Comparison of ENCODE assay signal across 8 mouse cellular contexts in genomic region chr1:131657945-131658354, GRCm38 (mm10). TPM values are rescaled to one million over a fixed set of nuclear protein-coding genes. Genes with fewer than 3 reads are reported as not detected.
DNase-seq lines count a peak whose midpoint lies in the region; ATAC-seq and TF ChIP-seq lines count a peak whose summit lies in the region.

No protein-coding gene starts in this region.

- peak; percentile 95 for TF ChIP-seq CTCF in ES-Bruce4 (IDR thresholded peaks at IDR 0.05; ENCODE audit: low read depth, low read length)
- TF ChIP-seq CTCF in lung, adult 2 months (IDR thresholded peaks at IDR 0.05; ENCODE audit: insufficient read depth, low read length) = peak; percentile 93

- peak; percentile 85 for DNase-seq in cerebellum, adult 11 months
- peak; percentile 74 for DNase-seq in heart, postnatal 25 days (ENCODE audit: low spot score)
- DNase-seq in layer of hippocampus, adult 18-20 months (ENCODE audit: low spot score in 2 of 2) = peak; percentile 86 to 96
- DNase-seq in lung, adult 2 months = peak; percentile 75
- DNase-seq in thymus, adult 18-20 months = peak; percentile 79 to 87

- no peaks in the 10 kb centered on the region for H3K36me3 ChIP-seq in ES-Bruce4 (ENCODE audit: control insufficient read depth, insufficient read depth, low read length, poor library complexity, severe bottlenecking)
- H3K36me3 ChIP-seq in forebrain, embryonic 15.5 days = no peaks in the 10 kb centered on the region

- peak; percentile 94 for ATAC-seq in forebrain, embryonic 15.5 days (replicated peaks)
- peak; percentile 96 for ATAC-seq in neutrophil, adult 5-6 weeks (ENCODE audit: extremely low read depth, insufficient number of reproducible peaks, low FRiP score, poor library complexity, severe bottlenecking)

- intact Hi-C loops in heart, postnatal 25 days (cut with DNase I) = no loop called here

- no peaks in the 10 kb centered on the region for H3K27me3 ChIP-seq in ES-Bruce4 (ENCODE audit: control insufficient read depth, insufficient read depth, low read length, poor library complexity, severe bottlenecking)
- no peaks in the 10 kb centered on the region for H3K27me3 ChIP-seq in forebrain, embryonic 15.5 days

- no peak for TF ChIP-seq POLR2A in ES-Bruce4 (IDR thresholded peaks at IDR 0.05; ENCODE audit: insufficient read depth, low read length)
- no peak for TF ChIP-seq POLR2A in lung, adult 2 months (IDR thresholded peaks at IDR 0.05; ENCODE audit: borderline replicate concordance, extremely low read depth, low read depth, low read length)

- under 1% methylated on average over 11 of the region's 11 CpGs for WGBS in forebrain, embryonic 15.5 days
- WGBS in lung, adult 2 months = 0% methylated on average over 11 of the region's 11 CpGs

- H3K4me1 ChIP-seq in ES-Bruce4 (ENCODE audit: control insufficient read depth, insufficient read depth, low read length) = no peaks in the 10 kb centered on the region
- H3K4me1 ChIP-seq in forebrain, embryonic 15.5 days = peaks cover 7% of the 10 kb centered on the region
- H3K4me1 ChIP-seq in lung, adult 2 months (ENCODE audit: control insufficient read depth, insufficient read depth, low read length) = no peaks in the 10 kb centered on the region

- no peaks in the 10 kb centered on the region for H3K9me3 ChIP-seq in ES-Bruce4 (replicated peaks; ENCODE audit: control insufficient read depth, insufficient read depth, low read length, poor library complexity, severe bottlenecking)
- H3K9me3 ChIP-seq in forebrain, embryonic 15.5 days = no peaks in the 10 kb centered on the region

- peak overlapping the region; percentile 27 for H3K4me2 ChIP-seq in forebrain, embryonic 15.5 days (replicated peaks)

- no peak overlapping the region for H3K9ac ChIP-seq in ES-Bruce4 (ENCODE audit: low read depth, poor library complexity, severe bottlenecking)
- peak overlapping the region; percentile 37 for H3K9ac ChIP-seq in forebrain, embryonic 15.5 days (replicated peaks)

- TF ChIP-seq EP300 in ES-Bruce4 (IDR thresholded peaks at IDR 0.05; ENCODE audit: insufficient read depth, low read depth, low read length) = no peak

- no peak overlapping the region for H3K27ac ChIP-seq in ES-Bruce4 (ENCODE audit: insufficient read depth, low read length)
- H3K27ac ChIP-seq in forebrain, embryonic 15.5 days (replicated peaks) = peak overlapping the region; percentile 85

- H3K4me3 ChIP-seq in ES-Bruce4 (ENCODE audit: low read depth, low read length) = no peak overlapping the region
- peak overlapping the region; percentile 24 for H3K4me3 ChIP-seq in forebrain, embryonic 15.5 days
- H3K4me3 ChIP-seq in lung, adult 2 months (replicated peaks; ENCODE audit: extremely low read depth, low read depth, low read length) = no peak overlapping the region

RNA-seq across cellular contexts. Expression of gene Ctse, which starts 19.8 kb away (rescaled TPM):
- polyA plus RNA-seq in ES-Bruce4 (2011; ENCODE audit: insufficient read depth, insufficient read length, low read depth, missing spikeins) = not detected in 2 replicates
- 0.10 TPM in 1 of 2 replicates, not detected in the other for polyA plus RNA-seq in forebrain, embryonic 15.5 days (2015; fragmentation: Nextera tagmentation; extraction: Ambion mirVana)
- total RNA-seq in heart, postnatal 25 days (2021) = 1 to 10 TPM in 1 of 2 experiments, under 1 TPM in 1; 0.83 to 1.3 TPM
- total RNA-seq in layer of hippocampus, adult 18-20 months (2021) = under 1 TPM in 1 of 2 experiments, not detected in 1; 0.17 TPM
- 0.60 and 0.65 TPM in 2 replicates for polyA plus RNA-seq in lung, adult 2 months (2012; rRNA removed)
- total RNA-seq in neutrophil, adult 5-6 weeks (2017) = 26.8 and 35.0 TPM in 2 replicates

RNA-seq across cellular contexts. Expression of gene Rab7b, which starts 30.5 kb away (rescaled TPM):
- 3.1 and 4.4 TPM in 2 replicates for polyA plus RNA-seq in ES-Bruce4 (2011; ENCODE audit: insufficient read depth, insufficient read length, low read depth, missing spikeins)
- 0.37 and 1.3 TPM in 2 replicates for polyA plus RNA-seq in forebrain, embryonic 15.5 days (2015; fragmentation: Nextera tagmentation; extraction: Ambion mirVana)
- 1 to 10 TPM; 3.2 to 4.4 TPM for total RNA-seq in heart, postnatal 25 days (2021)
- under 1 TPM; 0.76 to 0.77 TPM for total RNA-seq in layer of hippocampus, adult 18-20 months (2021)
- 7.4 and 8.4 TPM in 2 replicates for polyA plus RNA-seq in lung, adult 2 months (2012; rRNA removed)
- total RNA-seq in neutrophil, adult 5-6 weeks (2017) = 0.86 and 1.0 TPM in 2 replicates

RNA-seq across cellular contexts. Expression of gene Avpr1b, which starts 58.9 kb away (rescaled TPM):
- 0.49 TPM in 1 of 2 replicates, not detected in the other for polyA plus RNA-seq in ES-Bruce4 (2011; ENCODE audit: insufficient read depth, insufficient read length, low read depth, missing spikeins)
- not detected in 2 replicates for polyA plus RNA-seq in forebrain, embryonic 15.5 days (2015; fragmentation: Nextera tagmentation; extraction: Ambion mirVana)
- total RNA-seq in heart, postnatal 25 days (2021) = not detected
- total RNA-seq in layer of hippocampus, adult 18-20 months (2021) = under 1 TPM; 0.35 to 0.51 TPM
- polyA plus RNA-seq in lung, adult 2 months (2012; rRNA removed) = not detected in 2 replicates
- total RNA-seq in neutrophil, adult 5-6 weeks (2017) = not detected in 2 replicates

Comparison
In these comparisons a context has a peak if more than half of its experiments do, and no peak if none do; other contexts are left out.
1. RNA of gene Ctse, which starts 19.8 kb away (total RNA-seq): 26.8 to 35.0 TPM in neutrophil, adult 5-6 weeks; 0.83 to 1.3 TPM in heart, postnatal 25 days and 0.17 TPM in layer of hippocampus, adult 18-20 months; every median in the first group is over 10 times any median in the second.
2. Peak in every context shown above with its lines, with median percentiles within 50 percentile points of each other: DNase-seq.